Mouse (Mus musculus) hindbrain, postnatal 0 days (tissue): ENCODE results near the gene Afmid. TPM values are rescaled to one million over a fixed set of nuclear protein-coding genes. Genes with fewer than 3 reads are reported as not detected.

Experiments used
- ATAC-seq: fragments of 200-750 bp; cut with Nextera tagmentation; 2 replicates; pipeline ENCODE4 v1.8.0; 2017; ENCODE audit warnings: mild to moderate bottlenecking, moderate TSS enrichment, moderate library complexity
- DNase-seq: peaks from one replicate; pipeline ENCODE4 v3.0.0-alpha.2; 2015; ENCODE audit warnings: low spot score
- H3K27ac ChIP-seq: fragments of 300-500 bp; sonication (generic); 2 replicates; pipeline ENCODE4 v1.5.1; 2014; ENCODE audit warnings: mild to moderate bottlenecking
- H3K27me3 ChIP-seq: fragments of 300-500 bp; sonication (generic); 2 replicates; pipeline ENCODE4 v1.6.1; 2014; ENCODE audit warnings: low read length, mixed read lengths; ENCODE audit not compliant: insufficient read depth
- H3K36me3 ChIP-seq: fragments of 300-500 bp; sonication (generic); 2 replicates; pipeline ENCODE4 v1.6.1; 2014; ENCODE audit warnings: low read length, mixed read lengths; ENCODE audit not compliant: insufficient read depth
- H3K4me1 ChIP-seq: fragments of 300-500 bp; sonication (generic); 2 replicates; pipeline ENCODE4 v1.6.1; 2014; ENCODE audit warnings: antibody characterized with exemption, low read length, mixed read lengths; ENCODE audit not compliant: insufficient read depth
- H3K4me2 ChIP-seq: fragments of 300-500 bp; sonication (generic); 2 replicates; pipeline ENCODE4 v1.6.1; 2014; ENCODE audit warnings: low read depth, mild to moderate bottlenecking, low read length, moderate library complexity, mixed read lengths
- H3K4me3 ChIP-seq: fragments of 300-500 bp; sonication (generic); 2 replicates; pipeline ENCODE4 v1.5.1; 2014; ENCODE audit warnings: low read length
- H3K9ac ChIP-seq: fragments of 300-500 bp; sonication (generic); replicated peaks from 2 replicates; pipeline ENCODE4 v1.6.1; 2014; ENCODE audit warnings: mild to moderate bottlenecking, low read length, moderate library complexity, mixed read lengths
- H3K9me3 ChIP-seq: fragments of 300-500 bp; sonication (generic); 2 replicates; pipeline ENCODE4 v1.6.1; 2016; ENCODE audit warnings: low read length, mixed read lengths
- CTCF ChIP-seq: IDR thresholded peaks from 2 replicates; pipeline ENCODE4 v1.5.1; 2016; ENCODE audit warnings: antibody characterized with exemption, control low read depth, low read depth
- WGBS: fragments of 180-500 bp; shearing (Covaris S2); extraction: QIAGEN DNeasy Blood & Tissue Kit; methylation state at CpG from one replicate; pipeline ENCODE4 v1.1.7; 2014; 5-methylcytosine and 5-hydroxymethylcytosine counted together
- polyA plus RNA-seq: library from polyadenylated mRNA; unstranded; fragments of >200 nt; fragmentation: Nextera tagmentation; extraction: Ambion mirVana; gene quantifications from 2 replicates; pipeline ENCODE4 v1.2.1, GENCODE M21; 2015
- total RNA-seq: library from RNA; depleted of rRNA; stranded (reverse); fragments of >200 nt; gene quantifications from 2 replicates; pipeline ENCODE4 v1.2.3, GENCODE M21; 2014

The Afmid gene
- total and polyA plus RNA-seq, 2 experiments from 2014 or later, result 4.8 to 7.9 TPM

GRCm38 (mm10) chr11:117823411-117823810 lies 2.3 kb upstream of the Afmid start:
- no peak for DNase-seq
- no peak for ATAC-seq
- TF ChIP-seq CTCF, result no peak
- no peaks in the 10 kb centered on the region for H3K9me3 ChIP-seq
- no peak overlapping the region for H3K4me3 ChIP-seq
- H3K4me1 ChIP-seq, result peaks cover 9% of the 10 kb centered on the region; the same call in 1 of the 2 replicates
- no peak overlapping the region for H3K9ac ChIP-seq
- no peak overlapping the region for H3K27ac ChIP-seq
- WGBS, result 93% methylated on average over 6 of the region's 6 CpGs
- H3K4me2 ChIP-seq, result no peak overlapping the region
- no peaks in the 10 kb centered on the region for H3K27me3 ChIP-seq
- no peaks in the 10 kb centered on the region for H3K36me3 ChIP-seq

GRCm38 (mm10) chr11:117824060-117824969 lies 1.4 kb upstream of the Afmid start:
- Histone ChIP-seq H3K4me1 (peaks cover 13% of the 10 kb centered on the region), H3K27ac (no peak overlapping the region)

GRCm38 (mm10) chr11:117826164-117826563 lies 440 bp downstream of the Afmid start:
- DNase-seq (peak; percentile 39), ATAC-seq (peak; percentile 25; the same call in 1 of the 2 replicates)
- Histone ChIP-seq H3K4me1 (peaks cover 14% of the 10 kb centered on the region), H3K36me3 (no peaks in the 10 kb centered on the region), H3K9ac (peak overlapping the region; percentile 40), H3K9me3 (no peaks in the 10 kb centered on the region), H3K27ac (peak overlapping the region; percentile 62; the same call in 1 of the 2 replicates), H3K4me3 (peak overlapping the region; percentile 39), H3K4me2 (peak overlapping the region; percentile 60), H3K27me3 (no peaks in the 10 kb centered on the region)
- no peak for TF ChIP-seq CTCF
- WGBS, result 4% methylated on average over 5 of the region's 5 CpGs

More at GRCm38 (mm10) chr11:117824060-117824969, 1.4 kb upstream of the Afmid start:
- Histone ChIP-seq H3K27me3 (no peaks in the 10 kb centered on the region), H3K36me3 (no peaks in the 10 kb centered on the region), H3K9me3 (no peaks in the 10 kb centered on the region), H3K4me3 (peak overlapping the region; percentile 39; the same call in 1 of the 2 replicates), H3K4me2 (peak overlapping the region; percentile 60), H3K9ac (no peak overlapping the region)
- TF ChIP-seq CTCF, result peak; percentile 96
- peak; percentile 90 for DNase-seq
- ATAC-seq, result peak; percentile 87
- WGBS, result 11% methylated on average over 23 of the region's 23 CpGs

GRCm38 (mm10) chr11:117826916-117827315 lies 1.2 kb downstream of the Afmid start:
- 71% methylated on average over 8 of the region's 8 CpGs for WGBS
- Histone ChIP-seq H3K4me2 (no peak overlapping the region), H3K4me3 (no peak overlapping the region), H3K9ac (no peak overlapping the region), H3K27me3 (no peaks in the 10 kb centered on the region), H3K27ac (no peak overlapping the region), H3K36me3 (no peaks in the 10 kb centered on the region), H3K4me1 (peaks cover 14% of the 10 kb centered on the region), H3K9me3 (no peaks in the 10 kb centered on the region)
- no peak for TF ChIP-seq CTCF
- DNase-seq, result no peak
- ATAC-seq, result no peak

- no peak for DNase-seq
- Histone ChIP-seq H3K27ac (no peak overlapping the region), H3K27me3 (no peaks in the 10 kb centered on the region), H3K4me3 (no peak overlapping the region), H3K9ac (no peak overlapping the region), H3K4me1 (peaks cover 14% of the 10 kb centered on the region), H3K4me2 (no peak overlapping the region), H3K36me3 (no peaks in the 10 kb centered on the region), H3K9me3 (no peaks in the 10 kb centered on the region)
- WGBS, result 67% methylated on average over 3 of the region's 3 CpGs
- ATAC-seq, result no peak
- TF ChIP-seq CTCF, result no peak
These were observed 1.7 kb downstream of the Afmid start for GRCm38 (mm10) chr11:117827386-117827785.

- no peak for TF ChIP-seq CTCF
- WGBS, result 68% methylated on average over 18 of the region's 18 CpGs
- Histone ChIP-seq H3K4me2 (no peak overlapping the region), H3K4me3 (no peak overlapping the region), H3K27ac (peak overlapping the region; percentile 64), H3K9me3 (no peaks in the 10 kb centered on the region), H3K27me3 (no peaks in the 10 kb centered on the region), H3K36me3 (no peaks in the 10 kb centered on the region), H3K4me1 (peaks cover 14% of the 10 kb centered on the region), H3K9ac (no peak overlapping the region)
- ATAC-seq (no peak), DNase-seq (no peak)
These were observed 2.6 kb downstream of the Afmid start for GRCm38 (mm10) chr11:117828149-117828887.
